Mouse (Mus musculus) telencephalon, adult 2 months (tissue): ENCODE results near the gene Slc45a2.

Source experiments
- DNase-seq: peaks from one replicate; pipeline ENCODE4 v3.0.0-alpha.2; 2011; ENCODE audit warnings: low read depth, low spot score

The Slc45a2 gene

DNA sequence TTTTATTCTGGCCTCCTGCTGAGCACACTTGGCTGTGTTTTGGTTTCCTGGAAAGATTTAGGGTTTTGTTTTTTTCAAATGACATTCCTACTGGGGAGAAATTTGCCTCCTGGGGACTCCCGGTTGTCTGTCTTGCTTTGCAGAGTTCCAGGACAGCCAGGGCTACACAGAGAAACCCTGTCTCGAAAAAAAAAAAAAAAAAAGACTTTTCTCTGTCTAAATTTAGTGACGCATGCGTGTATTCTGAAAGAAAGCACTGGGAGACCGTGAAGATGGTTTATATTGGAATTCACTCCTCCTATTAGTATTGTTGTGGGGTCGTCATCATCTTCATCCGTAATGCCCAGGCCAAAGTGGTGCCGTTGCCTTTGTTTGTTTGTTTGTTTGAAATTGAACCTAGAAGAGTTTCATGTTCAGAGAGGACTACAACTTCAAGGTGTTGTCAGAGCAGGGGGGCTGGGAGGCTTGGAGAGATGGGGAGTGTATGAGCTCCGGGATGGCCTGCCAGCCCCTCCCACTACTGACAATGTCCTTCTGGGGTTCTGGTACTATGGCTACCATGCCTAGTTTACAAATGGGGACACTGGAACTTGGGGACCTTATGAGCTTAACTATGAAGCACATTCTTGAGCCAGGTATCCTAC is 65.1 kb downstream of the Slc45a2 start:
- no peak for DNase-seq

DNA sequence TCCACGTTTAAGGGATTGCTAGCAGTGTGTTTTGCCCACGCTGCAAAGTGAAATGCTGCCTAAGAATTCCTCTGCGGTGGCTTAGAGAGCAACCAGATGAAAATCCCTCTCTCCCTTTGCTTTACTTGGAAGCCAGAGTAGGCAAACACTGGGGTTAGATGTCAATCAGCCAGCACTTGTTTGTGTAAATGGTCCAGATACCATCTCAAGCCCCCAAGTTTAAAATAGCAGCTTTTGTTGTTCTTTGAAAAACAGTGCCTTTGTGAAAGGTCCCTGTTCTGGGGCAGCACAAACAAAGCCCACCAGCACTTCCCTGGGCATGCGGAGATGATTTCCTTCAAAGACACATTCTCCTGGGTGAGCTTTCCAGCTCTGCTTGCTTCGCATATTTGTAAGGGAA is 65.8 kb downstream of the Slc45a2 start:
- DNase-seq, result no peak

DNA sequence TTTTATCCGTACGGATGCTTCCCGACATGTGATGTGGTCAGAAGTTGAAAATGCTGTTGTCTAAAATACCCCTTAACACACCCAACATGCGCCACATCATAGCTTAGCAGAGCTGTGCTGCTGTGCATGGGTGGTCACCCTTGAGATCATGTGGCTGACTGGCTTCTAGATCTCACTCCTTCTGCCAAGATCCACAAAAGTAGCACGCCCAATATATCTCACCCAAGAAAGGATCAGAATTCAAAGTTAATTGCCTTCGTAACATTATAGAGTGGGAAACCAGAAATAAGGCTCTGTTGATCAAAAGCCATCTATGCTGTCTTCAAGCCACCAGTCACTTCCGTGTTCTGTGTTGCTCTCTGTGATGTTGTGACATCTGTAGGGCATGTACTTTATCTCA is 67.4 kb downstream of the Slc45a2 start:
- no peak for DNase-seq

DNA sequence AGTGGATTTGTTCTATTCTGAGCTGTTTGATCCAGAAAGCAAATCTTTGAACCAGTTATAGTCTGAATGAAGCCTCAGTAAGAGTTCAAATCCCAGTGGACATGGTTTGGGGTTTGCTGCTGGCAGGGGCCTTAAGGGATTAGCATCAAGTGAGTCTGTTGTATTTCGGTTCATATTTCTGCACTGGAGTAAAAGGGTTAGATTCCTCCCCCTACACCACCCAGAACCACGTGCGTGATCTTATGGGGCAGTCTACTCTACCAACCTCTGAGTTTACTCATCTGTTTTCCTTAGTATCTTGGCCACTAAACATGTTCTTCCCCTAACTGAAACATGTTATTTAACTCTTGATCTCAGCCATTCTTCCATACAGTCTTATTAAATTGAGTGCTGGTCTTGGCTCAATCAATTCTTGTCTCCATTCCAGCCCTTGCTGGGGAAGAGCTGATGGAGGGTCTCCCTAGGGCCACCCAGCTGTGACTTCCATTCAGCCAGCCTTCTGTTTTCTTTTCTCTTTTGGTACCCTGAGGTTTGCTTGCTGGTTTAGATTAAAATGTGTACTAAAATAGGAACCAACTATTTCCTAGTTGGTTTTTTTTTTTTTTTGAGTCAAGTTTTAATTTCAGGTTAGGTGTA is 75.3 kb downstream of the Slc45a2 start:
- no peak for DNase-seq
